Mouse (Mus musculus) midbrain, embryonic 15.5 days (tissue): ENCODE results near the gene Hist1h4b. TPM values are rescaled to one million over a fixed set of nuclear protein-coding genes. Genes with fewer than 3 reads are reported as not detected.

ENCODE experiments used
- ATAC-seq: fragments of 200-750 bp; cut with Nextera tagmentation; replicated peaks from 2 replicates; pipeline ENCODE4 v1.8.0; 2017; ENCODE audit warnings: moderate TSS enrichment
- H3K27ac ChIP-seq: fragments of 300-500 bp; sonication (generic); 2 replicates; pipeline ENCODE4 v1.5.1; 2015; ENCODE audit warnings: mild to moderate bottlenecking, inconsistent platforms
- H3K27me3 ChIP-seq: fragments of 300-500 bp; sonication (generic); replicated peaks from 2 replicates; pipeline ENCODE4 v1.6.1; 2015; ENCODE audit warnings: inconsistent platforms
- H3K36me3 ChIP-seq: fragments of 300-500 bp; sonication (generic); replicated peaks from 2 replicates; pipeline ENCODE4 v1.6.1; 2015; ENCODE audit warnings: inconsistent platforms
- H3K4me1 ChIP-seq: fragments of 300-500 bp; sonication (generic); 2 replicates; pipeline ENCODE4 v1.6.1; 2015; ENCODE audit warnings: inconsistent platforms
- H3K4me2 ChIP-seq: fragments of 300-500 bp; sonication (generic); 2 replicates; pipeline ENCODE4 v1.6.1; 2015; ENCODE audit warnings: inconsistent platforms, mild to moderate bottlenecking, moderate library complexity
- H3K4me3 ChIP-seq: fragments of 300-500 bp; sonication (generic); 2 replicates; pipeline ENCODE4 v1.5.1; 2015; ENCODE audit warnings: mild to moderate bottlenecking, inconsistent platforms
- H3K9ac ChIP-seq: fragments of 300-500 bp; sonication (generic); 2 replicates; pipeline ENCODE4 v1.6.1; 2015; ENCODE audit warnings: mild to moderate bottlenecking, inconsistent platforms
- H3K9me3 ChIP-seq: fragments of 300-500 bp; sonication (generic); 2 replicates; pipeline ENCODE4 v1.6.1; 2016; ENCODE audit warnings: inconsistent platforms
- WGBS: fragments of 180-500 bp; shearing (Covaris S2); methylation state at CpG from one replicate; pipeline ENCODE4 v1.1.7; 2015; ENCODE audit warnings: mixed read lengths; 5-methylcytosine and 5-hydroxymethylcytosine counted together
- polyA plus RNA-seq: library from polyadenylated mRNA; unstranded; fragments of >200 nt; fragmentation: Nextera tagmentation; extraction: Ambion mirVana; gene quantifications from 2 replicates; pipeline ENCODE4 v1.2.1, GENCODE M21; 2015

The Hist1h4b gene
- polyA plus RNA-seq, 1 experiment from 2014 or later, result 2.0 TPM

GRCm38 (mm10) chr13:23729192-23729525 is 27.7 kb upstream of the Hist1h4b start:
- Histone ChIP-seq H3K9me3 (no peaks in the 10 kb centered on the region), H3K27me3 (no peaks in the 10 kb centered on the region), H3K9ac (no peak overlapping the region), H3K4me1 (no peaks in the 10 kb centered on the region), H3K36me3 (no peaks in the 10 kb centered on the region), H3K27ac (no peak overlapping the region), H3K4me3 (no peak overlapping the region), H3K4me2 (no peak overlapping the region)
- ATAC-seq, result no peak
- WGBS, result 94% methylated on average over 9 of the region's 9 CpGs

- H3K4me3 ChIP-seq, result no peak overlapping the region
- no peaks in the 10 kb centered on the region for H3K9me3 ChIP-seq
- WGBS, result 96% methylated on average over 5 of the region's 5 CpGs
- no peaks in the 10 kb centered on the region for H3K27me3 ChIP-seq
- no peak for ATAC-seq
- no peaks in the 10 kb centered on the region for H3K36me3 ChIP-seq
- H3K4me1 ChIP-seq, result no peaks in the 10 kb centered on the region
- H3K9ac ChIP-seq, result no peak overlapping the region
- H3K27ac ChIP-seq, result no peak overlapping the region
- no peak overlapping the region for H3K4me2 ChIP-seq
Observed at GRCm38 (mm10) chr13:23729706-23730105, 27.1 kb upstream of the Hist1h4b start.

GRCm38 (mm10) chr13:23730479-23730878 is 26.3 kb upstream of the Hist1h4b start:
- WGBS, result 66% methylated on average over 8 of the region's 8 CpGs
- no peak overlapping the region for H3K4me2 ChIP-seq
- H3K9ac ChIP-seq, result no peak overlapping the region
- no peak overlapping the region for H3K4me3 ChIP-seq
- ATAC-seq, result no peak
- H3K27ac ChIP-seq, result no peak overlapping the region
- H3K36me3 ChIP-seq, result no peaks in the 10 kb centered on the region
- no peaks in the 10 kb centered on the region for H3K27me3 ChIP-seq
- H3K9me3 ChIP-seq, result no peaks in the 10 kb centered on the region
- no peaks in the 10 kb centered on the region for H3K4me1 ChIP-seq

GRCm38 (mm10) chr13:23732156-23732804 is 24.5 kb upstream of the Hist1h4b start:
- H3K4me3 ChIP-seq, result no peak overlapping the region
- H3K27me3 ChIP-seq, result no peaks in the 10 kb centered on the region
- H3K4me2 ChIP-seq, result no peak overlapping the region
- 25% methylated on average over 8 of the region's 8 CpGs for WGBS
- no peak overlapping the region for H3K9ac ChIP-seq
- peak; percentile 48; the same call in 1 of the 2 replicates for ATAC-seq
- no peak overlapping the region for H3K27ac ChIP-seq
- H3K4me1 ChIP-seq, result no peaks in the 10 kb centered on the region
- H3K9me3 ChIP-seq, result no peaks in the 10 kb centered on the region
- H3K36me3 ChIP-seq, result no peaks in the 10 kb centered on the region

GRCm38 (mm10) chr13:23737091-23737490 is 19.7 kb upstream of the Hist1h4b start:
- Histone ChIP-seq H3K27me3 (no peaks in the 10 kb centered on the region), H3K9me3 (no peaks in the 10 kb centered on the region), H3K4me1 (peaks cover 22% of the 10 kb centered on the region), H3K4me2 (no peak overlapping the region), H3K4me3 (no peak overlapping the region), H3K27ac (no peak overlapping the region), H3K36me3 (no peaks in the 10 kb centered on the region), H3K9ac (no peak overlapping the region)
- ATAC-seq, result no peak
- 64% methylated on average over 5 of the region's 5 CpGs for WGBS

GRCm38 (mm10) chr13:23738041-23738440 is 18.8 kb upstream of the Hist1h4b start:
- H3K9ac ChIP-seq, result peak overlapping the region; percentile 38; the same call in 1 of the 2 replicates
- 23% methylated on average over 4 of the region's 4 CpGs for WGBS
- peak overlapping the region; percentile 98 for H3K4me2 ChIP-seq
- H3K4me3 ChIP-seq, result peak overlapping the region; percentile 51; the same call in 1 of the 2 replicates
- no peaks in the 10 kb centered on the region for H3K9me3 ChIP-seq
- no peak for ATAC-seq
- H3K36me3 ChIP-seq, result no peaks in the 10 kb centered on the region
- no peaks in the 10 kb centered on the region for H3K27me3 ChIP-seq
- peak overlapping the region; percentile 45; the same call in 1 of the 2 replicates for H3K27ac ChIP-seq
- H3K4me1 ChIP-seq, result peaks cover 22% of the 10 kb centered on the region

- Histone ChIP-seq H3K9me3 (no peaks in the 10 kb centered on the region), H3K27ac (peak within 1 kb of the TSS; percentile 78), H3K4me2 (peak within 1 kb of the TSS; percentile 98), H3K4me3 (peak within 1 kb of the TSS; percentile 51), H3K4me1 (peaks cover 22% of the 10 kb centered on the region), H3K27me3 (no peaks in the 10 kb centered on the region), H3K36me3 (no peaks in the 10 kb centered on the region), H3K9ac (peak within 1 kb of the TSS; percentile 38)
- peak; percentile 95 for ATAC-seq
- 0% methylated on average over 38 of the region's 38 CpGs for WGBS
Observed at GRCm38 (mm10) chr13:23738677-23739068, 18.1 kb upstream of the Hist1h4b start, which contains the start of gene Hist1h1c. Gene Hist1h1c, plus strand, starts transcription at chr13:23738808.

GRCm38 (mm10) chr13:23739069-23739921 is 17.5 kb upstream of the Hist1h4b start:
- peak; percentile 91 for ATAC-seq
- Histone ChIP-seq H3K4me1 (peaks cover 22% of the 10 kb centered on the region), H3K9me3 (no peaks in the 10 kb centered on the region), H3K4me3 (peak overlapping the region; percentile 51), H3K27ac (peak overlapping the region; percentile 78), H3K36me3 (no peaks in the 10 kb centered on the region), H3K4me2 (peak overlapping the region; percentile 98), H3K9ac (peak overlapping the region; percentile 38), H3K27me3 (no peaks in the 10 kb centered on the region)
- under 1% methylated on average over 39 of the region's 39 CpGs for WGBS

- H3K36me3 ChIP-seq, result no peaks in the 10 kb centered on the region
- H3K27me3 ChIP-seq, result no peaks in the 10 kb centered on the region
- peak overlapping the region; percentile 51 for H3K4me3 ChIP-seq
- no peak; the same call in 1 of the 2 replicates for ATAC-seq
- H3K4me2 ChIP-seq, result peak overlapping the region; percentile 98
- under 1% methylated on average over 14 of the region's 14 CpGs for WGBS
- peak overlapping the region; percentile 78; the same call in 1 of the 2 replicates for H3K27ac ChIP-seq
- peaks cover 22% of the 10 kb centered on the region for H3K4me1 ChIP-seq
- peak overlapping the region; percentile 33; the same call in 1 of the 2 replicates for H3K9ac ChIP-seq
- no peaks in the 10 kb centered on the region for H3K9me3 ChIP-seq
Observed at GRCm38 (mm10) chr13:23739922-23740252, 16.9 kb upstream of the Hist1h4b start.

GRCm38 (mm10) chr13:23740256-23740840 is 16.5 kb upstream of the Hist1h4b start:
- ATAC-seq, result no peak
- H3K27ac ChIP-seq, result peak overlapping the region; percentile 78; the same call in 1 of the 2 replicates
- peak overlapping the region; percentile 33; the same call in 1 of the 2 replicates for H3K9ac ChIP-seq
- peak overlapping the region; percentile 98 for H3K4me2 ChIP-seq
- peaks cover 24% of the 10 kb centered on the region for H3K4me1 ChIP-seq
- no peaks in the 10 kb centered on the region for H3K36me3 ChIP-seq
- peak overlapping the region; percentile 51 for H3K4me3 ChIP-seq
- 36% methylated on average over 13 of the region's 13 CpGs for WGBS
- H3K27me3 ChIP-seq, result no peaks in the 10 kb centered on the region
- H3K9me3 ChIP-seq, result no peaks in the 10 kb centered on the region

GRCm38 (mm10) chr13:23740910-23741309 is 15.9 kb upstream of the Hist1h4b start:
- no peak overlapping the region for H3K9ac ChIP-seq
- H3K27ac ChIP-seq, result no peak overlapping the region
- 67% methylated on average over 5 of the region's 5 CpGs for WGBS
- no peak overlapping the region for H3K4me3 ChIP-seq
- H3K9me3 ChIP-seq, result no peaks in the 10 kb centered on the region
- peaks cover 28% of the 10 kb centered on the region for H3K4me1 ChIP-seq
- H3K4me2 ChIP-seq, result no peak overlapping the region
- no peak for ATAC-seq
- no peaks in the 10 kb centered on the region for H3K27me3 ChIP-seq
- H3K36me3 ChIP-seq, result no peaks in the 10 kb centered on the region

GRCm38 (mm10) chr13:23742007-23742406 is 14.8 kb upstream of the Hist1h4b start:
- Histone ChIP-seq H3K4me2 (no peak overlapping the region), H3K4me1 (peaks cover 31% of the 10 kb centered on the region), H3K4me3 (no peak overlapping the region), H3K27ac (no peak overlapping the region), H3K27me3 (no peaks in the 10 kb centered on the region), H3K9me3 (no peaks in the 10 kb centered on the region), H3K36me3 (no peaks in the 10 kb centered on the region), H3K9ac (no peak overlapping the region)
- ATAC-seq, result no peak
